Mouse (Mus musculus): Measurements from ENCODE around the gene Lkaaear1.

GRCm38 (mm10) chr2:181670285-181670912 is 27.8 kb downstream of the Lkaaear1 start:
- TF ChIP-seq CTCF (IDR thresholded peaks at IDR 0.05; ENCODE audit: control insufficient read depth, insufficient read depth, low read length) (no peak), POLR2A (IDR thresholded peaks at IDR 0.05; ENCODE audit: borderline replicate concordance, control insufficient read depth, low read depth, low read length) (no peak)
